Mouse (Mus musculus) retina, postnatal 7 days (tissue): ENCODE results near the gene Wfdc1.

Source experiments
- DNase-seq: peaks from one replicate; pipeline ENCODE4 v3.0.0-alpha.2; 2012; ENCODE audit warnings: low read depth, low spot score

Gene Wfdc1

GRCm38 (mm10) chr8:119666219-119666951, at the start of gene Wfdc1:
Gene Wfdc1, plus strand, starts transcription at chr8:119666365.
- no peak for DNase-seq

GRCm38 (mm10) chr8:119616811-119617210, 49.4 kb upstream of the Wfdc1 start:
- no peak for DNase-seq

GRCm38 (mm10) chr8:119617586-119617985, 48.6 kb upstream of the Wfdc1 start:
- DNase-seq = no peak

- no peak for DNase-seq
Observed at GRCm38 (mm10) chr8:119618887-119619286, 47.3 kb upstream of the Wfdc1 start.

GRCm38 (mm10) chr8:119620116-119620840, 45.9 kb upstream of the Wfdc1 start:
- DNase-seq = no peak

GRCm38 (mm10) chr8:119620848-119621465, 45.2 kb upstream of the Wfdc1 start:
- DNase-seq = no peak

GRCm38 (mm10) chr8:119622555-119622954, 43.6 kb upstream of the Wfdc1 start:
- no peak for DNase-seq

- DNase-seq = no peak
Observed at GRCm38 (mm10) chr8:119623061-119623460, 43.1 kb upstream of the Wfdc1 start.

- DNase-seq = no peak
Observed at GRCm38 (mm10) chr8:119623744-119624143, 42.4 kb upstream of the Wfdc1 start.

- DNase-seq = no peak
Observed at GRCm38 (mm10) chr8:119624916-119625315, 41.2 kb upstream of the Wfdc1 start.

GRCm38 (mm10) chr8:119625788-119626187, 40.4 kb upstream of the Wfdc1 start:
- DNase-seq = no peak

- DNase-seq = no peak
Observed at GRCm38 (mm10) chr8:119627199-119627598, 39.0 kb upstream of the Wfdc1 start.

GRCm38 (mm10) chr8:119627613-119628359, 38.4 kb upstream of the Wfdc1 start:
- no peak for DNase-seq

- DNase-seq = no peak
Observed at GRCm38 (mm10) chr8:119630841-119631240, 35.3 kb upstream of the Wfdc1 start.

- DNase-seq = no peak
Observed at GRCm38 (mm10) chr8:119632246-119632645, 33.9 kb upstream of the Wfdc1 start.

GRCm38 (mm10) chr8:119632909-119633308, 33.3 kb upstream of the Wfdc1 start:
- no peak for DNase-seq

- DNase-seq = no peak
Observed at GRCm38 (mm10) chr8:119634616-119635336, 31.4 kb upstream of the Wfdc1 start.

- peak; percentile 29 for DNase-seq
Observed at GRCm38 (mm10) chr8:119635378-119635777, 30.8 kb upstream of the Wfdc1 start, which contains the start of gene Kcng4. Gene Kcng4, minus strand, starts transcription at chr8:119635680.

GRCm38 (mm10) chr8:119635958-119636357, 30.2 kb upstream of the Wfdc1 start:
- DNase-seq = no peak

GRCm38 (mm10) chr8:119636766-119637165, 29.4 kb upstream of the Wfdc1 start:
- no peak for DNase-seq

- DNase-seq = no peak
Observed at GRCm38 (mm10) chr8:119637381-119637780, 28.8 kb upstream of the Wfdc1 start.
